ENCODE assay signal across 32 mouse cellular contexts in the genomic region with DNA sequence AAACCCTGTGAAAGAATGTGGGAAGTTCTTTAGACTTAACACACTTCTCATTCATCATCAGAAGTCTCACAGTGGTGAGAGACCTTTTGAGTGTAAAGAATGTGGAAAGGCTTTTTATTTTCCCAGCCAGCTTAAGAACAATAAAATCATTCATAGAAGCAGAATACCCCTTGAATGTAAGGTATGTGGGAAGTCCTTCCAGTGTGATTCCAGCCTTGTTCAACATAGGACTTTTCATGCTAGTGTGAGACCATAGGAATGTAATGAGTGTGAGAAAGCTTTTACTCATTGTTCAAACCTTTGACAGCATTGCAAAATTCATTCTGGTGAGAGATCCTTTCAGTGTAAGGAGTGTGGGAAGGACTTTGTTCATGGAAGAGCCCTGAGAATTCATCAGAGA. TPM values are rescaled to one million over a fixed set of nuclear protein-coding genes. Genes with fewer than 3 reads are reported as not detected.
DNase-seq lines count a peak whose midpoint lies in the region; ATAC-seq and TF ChIP-seq lines count a peak whose summit lies in the region.
"Had no signal": no experiment of that assay in that cellular context is flagged by ENCODE, and none has a peak within 500 bp of the region (broad histone marks: within the 10 kb centered on the region; RNA-seq: fewer than 3 reads in every experiment).

No protein-coding gene starts in this region.

- no peak overlapping the region for H3K4me2 ChIP-seq in forebrain, embryonic 15.5 days (replicated peaks)
- no peak overlapping the region for H3K4me2 ChIP-seq in hindbrain, embryonic 12.5 days (replicated peaks)
- H3K4me2 ChIP-seq in hindbrain, postnatal 0 days (ENCODE audit: low read depth, low read length): no peak overlapping the region
- H3K4me2 ChIP-seq: embryonic facial prominence, embryonic 12.5 days; heart, embryonic 12.5 days; intestine, embryonic 15.5 days; liver, embryonic 13.5 days; midbrain, embryonic 11.5 days had no signal

- no peak for TF ChIP-seq POLR2A in brain, embryonic 14.5 days (IDR thresholded peaks at IDR 0.05; ENCODE audit: borderline replicate concordance, extremely low read depth, insufficient read depth, insufficient read length, poor library complexity, severe bottlenecking)

- H3K36me3 ChIP-seq in forebrain, embryonic 10.5 days (replicated peaks): peaks cover 7% of the 10 kb centered on the region; the same call in 1 of the 2 replicates
- H3K36me3 ChIP-seq in forebrain, embryonic 15.5 days: no peaks in the 10 kb centered on the region
- no peaks in the 10 kb centered on the region for H3K36me3 ChIP-seq in hindbrain, embryonic 12.5 days
- no peaks in the 10 kb centered on the region for H3K36me3 ChIP-seq in hindbrain, postnatal 0 days (ENCODE audit: insufficient read depth, low read length)
- H3K36me3 ChIP-seq: embryonic facial prominence, embryonic 12.5 days; heart, embryonic 12.5 days; intestine, embryonic 15.5 days; liver, embryonic 13.5 days had no signal

- peaks cover 48% of the 10 kb centered on the region for H3K4me1 ChIP-seq in forebrain, embryonic 10.5 days
- peaks cover 8% of the 10 kb centered on the region; the same call in 1 of the 2 replicates for H3K4me1 ChIP-seq in forebrain, embryonic 15.5 days
- 0 out of 2 replicates have a peak, but pooled peaks cover 13% of the 10 kb centered on the region for H3K4me1 ChIP-seq in hindbrain, embryonic 12.5 days
- no peaks in the 10 kb centered on the region; the same call in 1 of the 2 replicates for H3K4me1 ChIP-seq in hindbrain, postnatal 0 days (ENCODE audit: insufficient read depth, low read length)
- H3K4me1 ChIP-seq: embryonic facial prominence, embryonic 12.5 days; intestine, embryonic 15.5 days; liver, embryonic 13.5 days had no signal

- no peak overlapping the region for H3K9ac ChIP-seq in forebrain, embryonic 15.5 days (replicated peaks)
- no peak overlapping the region for H3K9ac ChIP-seq in hindbrain, embryonic 12.5 days
- H3K9ac ChIP-seq in hindbrain, postnatal 0 days (replicated peaks; ENCODE audit: low read length): no peak overlapping the region
- H3K9ac ChIP-seq: embryonic facial prominence, embryonic 12.5 days; heart, embryonic 12.5 days; intestine, embryonic 15.5 days; liver, embryonic 13.5 days had no signal

- H3K27ac ChIP-seq in forebrain, embryonic 10.5 days: peak overlapping the region; percentile 84
- H3K27ac ChIP-seq in forebrain, embryonic 15.5 days (replicated peaks): no peak overlapping the region
- peak overlapping the region; percentile 49; the same call in 1 of the 2 replicates for H3K27ac ChIP-seq in hindbrain, embryonic 12.5 days
- H3K27ac ChIP-seq in hindbrain, postnatal 0 days: no peak overlapping the region
- H3K27ac ChIP-seq: embryonic facial prominence, embryonic 12.5 days; gastrocnemius, adult 2 months; heart, adult 2 months; intestine, embryonic 15.5 days; liver, embryonic 13.5 days had no signal

- no peak overlapping the region for H3K4me3 ChIP-seq in forebrain, embryonic 10.5 days
- H3K4me3 ChIP-seq in forebrain, embryonic 15.5 days: no peak overlapping the region
- H3K4me3 ChIP-seq in hindbrain, embryonic 12.5 days: no peak overlapping the region
- H3K4me3 ChIP-seq in hindbrain, postnatal 0 days (ENCODE audit: low read length): no peak overlapping the region
- H3K4me3 ChIP-seq: embryonic facial prominence, embryonic 12.5 days; erythroblast, embryonic 14.5 days; gastrocnemius, adult 2 months; heart, adult 2 months; heart, embryonic 12.5 days; intestine, embryonic 15.5 days; liver, embryonic 13.5 days had no signal

- DNase-seq in forebrain, embryonic 10.5 days (ENCODE audit: extremely low spot score, low spot score): no peak
- no peak for DNase-seq in hindbrain, postnatal 0 days (ENCODE audit: low spot score)
- peak; percentile 48 for DNase-seq in 3T3-L1 (ENCODE audit: low read depth, low spot score)
- peak; percentile 55 for DNase-seq in brain, embryonic 14.5 days (ENCODE audit: low read depth)
- DNase-seq in layer of hippocampus, adult 11-12 months (ENCODE audit: low spot score): no peak
- DNase-seq in kidney, postnatal 36 days: no peak
- DNase-seq: adrenal gland, adult 8-10 months; cerebellum, adult 8-10 months; cerebellum, postnatal 36 days; gastrocnemius, adult 2 months; gastrocnemius, postnatal 36 days; heart, adult 2 months; heart, postnatal 4 days; kidney, adult 2 months; kidney, postnatal 4 days; layer of hippocampus, postnatal 36 days; left cerebral cortex, postnatal 4 days; liver, embryonic 13.5 days; lung, adult 18-20 months; right cerebral cortex, adult 18-20 months; spleen, adult 18-20 months; thymus, postnatal 14 days had no signal

- H3K9me3 ChIP-seq in forebrain, embryonic 10.5 days: peaks cover 14% of the 10 kb centered on the region
- H3K9me3 ChIP-seq in forebrain, embryonic 15.5 days: no peaks in the 10 kb centered on the region
- H3K9me3 ChIP-seq in hindbrain, embryonic 12.5 days (replicated peaks): no peaks in the 10 kb centered on the region
- H3K9me3 ChIP-seq in hindbrain, postnatal 0 days (ENCODE audit: low read length): no peaks in the 10 kb centered on the region
- H3K9me3 ChIP-seq: heart, embryonic 12.5 days; intestine, embryonic 15.5 days; liver, embryonic 13.5 days had no signal

- ATAC-seq in forebrain, embryonic 15.5 days (replicated peaks): no peak
- ATAC-seq in hindbrain, embryonic 12.5 days (ENCODE audit: low FRiP score): no peak
- ATAC-seq in hindbrain, postnatal 0 days: no peak
- ATAC-seq: CD4-positive, CD25-positive, alpha-beta regulatory T cell, adult 4 months; hindbrain, embryonic 16.5 days; intestine, embryonic 15.5 days; midbrain, embryonic 16.5 days had no signal

- no peak for TF ChIP-seq CTCF in hindbrain, postnatal 0 days (IDR thresholded peaks at IDR 0.05; ENCODE audit: low read depth)
- TF ChIP-seq CTCF in brain, embryonic 14.5 days (IDR thresholded peaks at IDR 0.05; ENCODE audit: borderline replicate concordance, extremely low read depth, insufficient read depth, insufficient read length): no peak

- no peaks in the 10 kb centered on the region for H3K27me3 ChIP-seq in forebrain, embryonic 10.5 days (ENCODE audit: poor library complexity, severe bottlenecking)
- H3K27me3 ChIP-seq in forebrain, embryonic 15.5 days: no peaks in the 10 kb centered on the region
- H3K27me3 ChIP-seq in hindbrain, embryonic 12.5 days: no peaks in the 10 kb centered on the region
- no peaks in the 10 kb centered on the region for H3K27me3 ChIP-seq in hindbrain, postnatal 0 days (ENCODE audit: insufficient read depth, low read length)
- H3K27me3 ChIP-seq: embryonic facial prominence, embryonic 12.5 days; heart, embryonic 12.5 days; intestine, embryonic 15.5 days; liver, embryonic 13.5 days had no signal

RNA-seq across cellular contexts. Expression of gene Zfp626, which starts 12.4 kb away (rescaled TPM):
- polyA plus RNA-seq in forebrain, embryonic 10.5 days (2016; fragmentation: Nextera tagmentation; extraction: Ambion mirVana): 1.9 and 2.2 TPM in 2 replicates
- polyA plus RNA-seq in forebrain, embryonic 15.5 days (2015; fragmentation: Nextera tagmentation; extraction: Ambion mirVana): 2.8 and 3.0 TPM in 2 replicates
- 2.1 and 2.2 TPM in 2 replicates for polyA plus RNA-seq in hindbrain, embryonic 12.5 days (2016; fragmentation: Nextera tagmentation; extraction: Ambion mirVana)
- 4.5 and 4.7 TPM in 2 replicates for total RNA-seq in hindbrain, postnatal 0 days (2014; rRNA removed)
- 1.1 TPM in 2 replicates for polyA plus RNA-seq in hindbrain, postnatal 0 days (2015; fragmentation: Nextera tagmentation; extraction: Ambion mirVana)
- 2.9 and 3.7 TPM in 2 replicates for polyA plus RNA-seq in brain, embryonic 14.5 days (2012; rRNA removed)

RNA-seq across cellular contexts. Expression of gene Zfp59, which starts 43.8 kb away (rescaled TPM):
- polyA plus RNA-seq in forebrain, embryonic 10.5 days (2016; fragmentation: Nextera tagmentation; extraction: Ambion mirVana): 9.7 and 11.6 TPM in 2 replicates
- 12.0 and 12.7 TPM in 2 replicates for polyA plus RNA-seq in forebrain, embryonic 15.5 days (2015; fragmentation: Nextera tagmentation; extraction: Ambion mirVana)
- 11.7 and 12.5 TPM in 2 replicates for polyA plus RNA-seq in hindbrain, embryonic 12.5 days (2016; fragmentation: Nextera tagmentation; extraction: Ambion mirVana)
- 3.7 and 6.7 TPM in 2 replicates for total RNA-seq in hindbrain, postnatal 0 days (2014; rRNA removed)
- 4.1 and 5.1 TPM in 2 replicates for polyA plus RNA-seq in hindbrain, postnatal 0 days (2015; fragmentation: Nextera tagmentation; extraction: Ambion mirVana)
- polyA plus RNA-seq in brain, embryonic 14.5 days (2012; rRNA removed): 5.1 and 6.2 TPM in 2 replicates
- polyA plus RNA-seq: erythroblast, embryonic 14.5 days had no signal

Comparison
In these comparisons a context has a peak if more than half of its experiments do, and no peak if none do; other contexts are left out.
1. H3K27ac ChIP-seq: peak in forebrain, embryonic 10.5 days (single experiment) and hindbrain, embryonic 12.5 days (single experiment); none in forebrain, embryonic 15.5 days (single experiment) and hindbrain, postnatal 0 days (single experiment).
2. DNase-seq: peak in 3T3-L1 (single experiment) and brain, embryonic 14.5 days (single experiment); none in forebrain, embryonic 10.5 days (single experiment), hindbrain, postnatal 0 days (single experiment), layer of hippocampus, adult 11-12 months (single experiment) and kidney, postnatal 36 days (0 of 2).